Mouse (Mus musculus) kidney, postnatal 0 days (tissue): ENCODE measurements around the gene Cfap74. TPM values are rescaled to one million over a fixed set of nuclear protein-coding genes. Genes with fewer than 3 reads are reported as not detected.

Source experiments
- ATAC-seq: fragments of 200-750 bp; cut with Nextera tagmentation; replicated peaks from 2 replicates; pipeline ENCODE4 v1.8.0; 2017; ENCODE audit warnings: low read depth, moderate number of reproducible peaks, moderate TSS enrichment, moderate library complexity; ENCODE audit not compliant: low FRiP score
- DNase-seq: peaks from one replicate; pipeline ENCODE4 v3.0.0-alpha.2; 2016; ENCODE audit warnings: low spot score
- H3K27ac ChIP-seq: fragments of 300-500 bp; sonication (generic); 2 replicates; pipeline ENCODE4 v1.5.1; 2014; ENCODE audit warnings: mild to moderate bottlenecking
- H3K27me3 ChIP-seq: fragments of 300-500 bp; sonication (generic); 2 replicates; pipeline ENCODE4 v1.6.1; 2014; ENCODE audit warnings: low read length, mixed read lengths; ENCODE audit not compliant: insufficient read depth
- H3K36me3 ChIP-seq: fragments of 300-500 bp; sonication (generic); 2 replicates; pipeline ENCODE4 v1.6.1; 2014; ENCODE audit warnings: low read length, mixed read lengths; ENCODE audit not compliant: insufficient read depth
- H3K4me1 ChIP-seq: fragments of 300-500 bp; sonication (generic); replicated peaks from 2 replicates; pipeline ENCODE4 v1.6.1; 2014; ENCODE audit warnings: antibody characterized with exemption, low read length, mixed read lengths; ENCODE audit not compliant: insufficient read depth
- H3K4me2 ChIP-seq: fragments of 300-500 bp; sonication (generic); 2 replicates; pipeline ENCODE4 v1.6.1; 2014; ENCODE audit warnings: mild to moderate bottlenecking, low read length, moderate library complexity, mixed read lengths
- H3K4me3 ChIP-seq: fragments of 300-500 bp; sonication (generic); replicated peaks from 2 replicates; pipeline ENCODE4 v1.5.1; 2014; ENCODE audit warnings: low read depth, low read length
- H3K9ac ChIP-seq: fragments of 300-500 bp; sonication (generic); 2 replicates; pipeline ENCODE4 v1.6.1; 2014; ENCODE audit warnings: low read depth, low read length
- H3K9me3 ChIP-seq: fragments of 300-500 bp; sonication (generic); replicated peaks from 2 replicates; pipeline ENCODE4 v1.6.1; 2016; ENCODE audit warnings: low read length, inconsistent platforms, mixed read lengths
- CTCF ChIP-seq: IDR thresholded peaks from 2 replicates; pipeline ENCODE4 v1.5.1; 2016; ENCODE audit warnings: antibody characterized with exemption, low read depth, mild to moderate bottlenecking, moderate library complexity
- WGBS: fragments of 180-500 bp; shearing (Covaris S2); extraction: QIAGEN DNeasy Blood & Tissue Kit; methylation state at CpG from one replicate; pipeline ENCODE4 v1.1.7; 2014; 5-methylcytosine and 5-hydroxymethylcytosine counted together
- polyA plus RNA-seq: library from polyadenylated mRNA; unstranded; fragments of >200 nt; fragmentation: Nextera tagmentation; extraction: Ambion mirVana; gene quantifications from 2 replicates; pipeline ENCODE4 v1.2.1, GENCODE M21; 2015

The Cfap74 gene
- polyA plus RNA-seq, 1 experiment from 2014 or later: 0.62 TPM

- Histone ChIP-seq H3K27me3 (no peaks in the 10 kb centered on the region), H3K4me2 (no peak overlapping the region), H3K27ac (no peak overlapping the region), H3K9me3 (no peaks in the 10 kb centered on the region), H3K36me3 (no peaks in the 10 kb centered on the region), H3K4me3 (no peak overlapping the region), H3K4me1 (peaks cover 12% of the 10 kb centered on the region), H3K9ac (no peak overlapping the region)
- WGBS: 67% methylated on average over 3 of the region's 3 CpGs
- no peak for DNase-seq
- no peak for ATAC-seq
- no peak for TF ChIP-seq CTCF
These were observed 89.0 kb downstream of the Cfap74 start for GRCm38 (mm10) chr4:155497963-155498362.

DNA sequence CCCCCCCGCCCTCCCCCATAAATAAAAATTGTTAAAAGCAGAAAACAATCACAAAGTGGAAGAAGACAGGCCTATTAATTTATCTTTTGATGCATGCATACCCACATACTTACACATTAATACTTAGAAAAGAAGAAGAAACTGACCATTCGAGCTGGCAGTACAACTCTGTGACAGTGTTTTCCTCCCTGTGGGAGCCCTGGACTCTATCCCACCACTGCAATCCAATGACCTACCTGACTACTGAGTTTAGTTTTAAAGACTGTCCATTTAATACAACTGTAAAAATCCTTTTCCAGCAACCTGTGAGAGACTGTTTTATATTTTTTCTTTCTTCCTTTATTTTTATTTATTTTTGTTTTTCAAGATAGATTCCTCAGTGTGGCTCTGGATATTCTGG is 92.1 kb downstream of the Cfap74 start:
- Histone ChIP-seq H3K4me1 (0 out of 2 replicates have a peak, but pooled peaks cover 9% of the 10 kb centered on the region), H3K36me3 (no peaks in the 10 kb centered on the region), H3K9ac (no peak overlapping the region), H3K4me3 (no peak overlapping the region), H3K4me2 (no peak overlapping the region), H3K27me3 (no peaks in the 10 kb centered on the region), H3K9me3 (no peaks in the 10 kb centered on the region), H3K27ac (no peak overlapping the region)
- TF ChIP-seq CTCF: no peak
- 73% methylated on average over 2 of the region's 2 CpGs for WGBS
- ATAC-seq (no peak), DNase-seq (no peak)

DNA sequence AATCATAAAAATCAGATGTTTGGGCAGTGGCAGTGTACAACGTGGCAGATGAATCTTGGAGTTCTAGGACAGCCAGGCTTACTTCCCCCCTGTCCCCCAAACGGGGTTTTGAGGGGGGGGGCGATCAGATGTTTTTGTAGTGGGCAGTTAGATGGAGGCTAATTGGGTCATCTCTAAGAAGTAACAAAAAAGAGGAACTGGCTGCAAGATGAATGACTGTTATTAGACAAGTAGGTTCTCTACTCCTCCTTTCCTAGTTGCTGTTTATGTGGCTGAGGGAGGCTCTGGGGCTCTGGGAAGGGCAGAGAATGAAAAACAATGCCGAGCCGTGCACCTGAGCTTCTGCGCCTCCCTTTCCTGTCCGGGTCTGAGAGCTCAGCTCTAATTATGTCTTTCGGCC is 96.1 kb downstream of the Cfap74 start:
- Histone ChIP-seq H3K9me3 (no peaks in the 10 kb centered on the region), H3K27ac (no peak overlapping the region), H3K27me3 (no peaks in the 10 kb centered on the region), H3K9ac (no peak overlapping the region), H3K4me3 (no peak overlapping the region), H3K4me1 (0 out of 2 replicates have a peak, but pooled peaks cover 9% of the 10 kb centered on the region), H3K4me2 (no peak overlapping the region), H3K36me3 (no peaks in the 10 kb centered on the region)
- 27% methylated on average over 8 of the region's 8 CpGs for WGBS
- no peak for TF ChIP-seq CTCF
- ATAC-seq (no peak), DNase-seq (no peak)

DNA sequence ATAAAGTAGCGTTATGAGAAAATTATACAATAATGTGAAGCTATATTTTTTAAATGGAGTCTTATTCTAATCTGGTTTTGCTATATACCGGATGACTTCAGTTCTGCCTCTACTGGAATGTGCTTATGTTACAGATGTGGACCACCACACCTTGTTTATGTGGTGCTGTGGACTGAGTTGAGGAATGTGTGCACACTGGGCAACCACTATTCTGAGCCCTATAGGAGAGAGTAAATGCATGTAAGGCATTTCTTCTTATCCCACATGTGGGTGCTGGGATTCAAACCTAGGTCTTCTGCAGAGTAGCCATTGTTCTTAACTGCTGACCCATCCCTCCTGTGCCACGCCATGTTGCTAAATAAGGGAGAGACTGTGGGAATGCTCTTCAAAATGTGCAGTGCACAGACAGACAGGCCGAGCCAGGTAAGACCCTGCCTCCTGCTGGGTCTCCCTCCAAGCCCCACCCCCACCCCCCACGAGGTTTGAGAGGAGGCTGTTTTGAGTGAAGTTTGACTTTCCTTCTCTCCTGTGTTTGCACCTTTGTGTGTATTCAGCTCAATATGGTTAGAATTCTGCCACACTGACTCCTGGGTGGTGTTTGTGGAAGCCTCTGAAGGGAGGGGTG is 96.8 kb downstream of the Cfap74 start:
- Histone ChIP-seq H3K27ac (no peak overlapping the region), H3K36me3 (no peaks in the 10 kb centered on the region), H3K4me1 (0 out of 2 replicates have a peak, but pooled peaks cover 9% of the 10 kb centered on the region), H3K9me3 (no peaks in the 10 kb centered on the region), H3K9ac (no peak overlapping the region), H3K27me3 (no peaks in the 10 kb centered on the region), H3K4me3 (no peak overlapping the region), H3K4me2 (no peak overlapping the region)
- 87% methylated on average over 5 of the region's 5 CpGs for WGBS
- ATAC-seq (no peak), DNase-seq (no peak)
- TF ChIP-seq CTCF: no peak

DNA sequence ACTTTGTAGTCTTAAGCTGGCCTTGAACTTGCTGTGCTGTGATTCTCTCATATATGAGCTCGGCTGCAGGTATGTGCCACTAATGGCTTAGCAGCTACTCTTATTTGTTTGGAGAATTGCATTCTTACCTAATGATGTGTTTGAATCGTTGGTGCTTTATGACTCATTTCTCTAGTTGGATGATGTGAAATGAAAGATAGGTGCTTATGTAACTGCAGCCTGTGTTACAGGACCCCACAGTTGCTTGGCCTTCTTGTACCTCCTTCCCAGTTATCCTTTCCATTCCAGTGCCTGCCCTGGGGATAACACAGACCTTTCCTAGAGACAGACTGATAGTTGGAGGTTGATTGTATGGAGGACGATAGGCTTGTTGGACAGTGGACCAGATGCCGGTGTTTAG is 99.6 kb downstream of the Cfap74 start:
- Histone ChIP-seq H3K4me3 (no peak overlapping the region), H3K36me3 (no peaks in the 10 kb centered on the region), H3K9me3 (no peaks in the 10 kb centered on the region), H3K4me2 (no peak overlapping the region), H3K9ac (no peak overlapping the region), H3K27ac (no peak overlapping the region), H3K4me1 (0 out of 2 replicates have a peak, but pooled peaks cover 9% of the 10 kb centered on the region), H3K27me3 (no peaks in the 10 kb centered on the region)
- WGBS: 81% methylated on average over 4 of the region's 4 CpGs
- no peak for TF ChIP-seq CTCF
- DNase-seq (no peak), ATAC-seq (no peak)

DNA sequence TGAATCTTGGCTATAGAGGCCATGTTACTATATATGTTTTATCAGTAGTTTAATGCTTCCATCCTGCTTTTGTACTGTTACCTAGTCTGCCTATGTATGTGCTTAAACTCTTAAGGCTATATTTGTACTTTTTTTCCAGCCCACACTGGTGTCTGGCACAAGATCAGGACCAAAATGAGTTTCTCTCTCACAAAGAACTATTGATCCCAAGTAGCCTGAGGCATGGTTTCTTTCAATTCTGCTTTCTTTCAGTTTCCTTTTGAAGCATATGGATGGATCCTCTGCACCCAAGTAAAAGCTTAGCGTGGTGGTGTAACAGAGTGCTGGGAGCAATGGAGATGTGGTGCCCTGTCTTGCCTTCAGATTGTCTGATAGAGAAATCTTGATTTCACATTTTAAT is 102.0 kb downstream of the Cfap74 start:
- Histone ChIP-seq H3K27ac (no peak overlapping the region), H3K4me1 (0 out of 2 replicates have a peak, but pooled peaks cover under 1% of the 10 kb centered on the region), H3K9ac (no peak overlapping the region), H3K36me3 (no peaks in the 10 kb centered on the region), H3K4me2 (no peak overlapping the region), H3K9me3 (no peaks in the 10 kb centered on the region), H3K4me3 (no peak overlapping the region), H3K27me3 (no peaks in the 10 kb centered on the region)
- ATAC-seq (no peak), DNase-seq (no peak)
- 83% methylated on average over 1 of the region's 1 CpGs for WGBS
- no peak for TF ChIP-seq CTCF

GRCm38 (mm10) chr4:155514810-155515209 is 105.8 kb downstream of the Cfap74 start:
- Histone ChIP-seq H3K4me2 (no peak overlapping the region), H3K4me3 (no peak overlapping the region), H3K27me3 (no peaks in the 10 kb centered on the region), H3K9me3 (no peaks in the 10 kb centered on the region), H3K4me1 (no peaks in the 10 kb centered on the region), H3K27ac (no peak overlapping the region), H3K36me3 (no peaks in the 10 kb centered on the region), H3K9ac (no peak overlapping the region)
- WGBS: 87% methylated on average over 2 of the region's 2 CpGs
- DNase-seq: no peak
- TF ChIP-seq CTCF: no peak
- no peak for ATAC-seq

Other genes with a start within 250 kb of the Cfap74 start
- gene Ski, start 186.6 kb upstream of the Cfap74 start, polyA plus RNA-seq: 15.5 TPM in 2 replicates
- 77.2 and 80.0 TPM in 2 replicates for gene Faap20, start 159.4 kb upstream of the Cfap74 start, polyA plus RNA-seq
- gene Prkcz, start 47.8 kb upstream of the Cfap74 start, polyA plus RNA-seq: 20.2 and 22.4 TPM in 2 replicates
- gene Gabrd, start 11.1 kb upstream of the Cfap74 start, polyA plus RNA-seq: 0.17 and 0.29 TPM in 2 replicates
- 6.5 and 7.3 TPM in 2 replicates for gene Tmem52, start 59.9 kb downstream of the Cfap74 start, polyA plus RNA-seq
- gene Gnb1, start 82.2 kb downstream of the Cfap74 start, polyA plus RNA-seq: 376 and 406 TPM in 2 replicates
- gene Nadk, start 153.2 kb downstream of the Cfap74 start, polyA plus RNA-seq: 76.8 and 83.0 TPM in 2 replicates
- 6.4 and 6.6 TPM in 2 replicates for gene Slc35e2, start 192.2 kb downstream of the Cfap74 start, polyA plus RNA-seq
- gene Cdk11b, start 215.7 kb downstream of the Cfap74 start, polyA plus RNA-seq: 60.0 and 65.4 TPM in 2 replicates
- not detected in 2 replicates for gene Gm10563, start 236.2 kb downstream of the Cfap74 start, polyA plus RNA-seq
- gene Mmp23, start 244.2 kb downstream of the Cfap74 start, polyA plus RNA-seq: 77.2 and 80.3 TPM in 2 replicates